Mouse (Mus musculus) thymus, postnatal 36 days (tissue): ENCODE data around the gene Nr3c2.

Experiments
- DNase-seq, 2 experiments: peaks; one replicate each; pipeline ENCODE4 v3.0.0; 2022; ENCODE audit warnings: mixed read lengths in 2 of 2

Gene Nr3c2

DNA sequence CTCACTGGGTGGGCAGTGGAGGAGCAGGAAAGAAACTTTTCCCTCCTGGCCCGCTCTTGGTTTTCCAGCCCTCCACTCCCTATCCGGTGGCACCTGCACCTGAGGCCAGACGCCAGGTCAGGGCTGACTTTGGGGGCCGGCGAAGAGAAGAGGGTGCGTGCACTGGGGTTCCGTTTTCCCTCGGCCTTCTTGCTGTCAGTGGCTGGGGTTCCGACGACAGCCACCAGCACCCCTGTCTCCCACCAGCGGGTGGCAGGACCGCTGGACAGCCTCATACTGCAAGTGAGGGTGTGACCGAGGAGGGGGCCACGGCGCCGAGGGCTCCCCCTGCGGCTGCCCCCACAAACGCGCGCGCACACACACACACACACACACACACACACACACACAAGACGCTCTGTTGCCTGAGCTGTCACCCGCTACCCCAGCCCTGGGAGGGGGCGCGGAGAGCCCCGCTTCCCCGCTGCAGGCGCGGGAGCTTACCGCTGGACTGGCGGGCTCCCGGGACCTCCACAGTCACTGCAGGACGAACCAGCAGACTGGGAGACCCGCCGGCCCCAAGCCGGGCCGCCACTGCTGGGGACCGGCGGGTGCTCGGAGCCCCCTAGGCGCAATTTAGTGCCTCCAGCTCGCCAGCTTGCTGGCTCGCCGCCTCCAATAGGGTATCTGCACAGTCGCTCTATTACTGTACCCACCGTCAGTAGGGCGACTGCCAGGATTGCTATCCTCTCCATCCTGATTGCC, at the start of gene Nr3c2:
Nr3c2 (plus strand) TSS at position 32 of the 744 bp plus-strand sequence.
- DNase-seq: peak; percentile 2 to 6

DNA sequence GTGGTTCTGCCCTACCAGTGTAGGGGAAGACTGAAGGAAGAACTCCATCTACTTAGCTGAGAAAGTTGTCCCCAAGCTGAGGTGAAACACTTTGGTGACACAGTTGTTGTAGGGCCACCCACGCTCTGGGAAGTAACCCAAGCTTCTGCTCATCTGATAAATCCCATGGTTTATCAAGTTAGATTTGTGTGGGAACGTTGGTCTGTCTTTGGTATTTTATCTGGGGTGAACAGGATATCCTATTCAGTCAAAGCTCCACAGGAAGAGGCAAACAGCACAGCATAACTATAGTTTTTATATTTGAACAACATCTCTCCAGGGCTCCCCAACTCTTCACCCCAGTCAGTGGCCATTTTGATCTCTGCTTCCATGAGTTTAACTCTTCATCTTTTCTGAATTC, 40.7 kb upstream of the Nr3c2 start:
- DNase-seq: no peak

DNA sequence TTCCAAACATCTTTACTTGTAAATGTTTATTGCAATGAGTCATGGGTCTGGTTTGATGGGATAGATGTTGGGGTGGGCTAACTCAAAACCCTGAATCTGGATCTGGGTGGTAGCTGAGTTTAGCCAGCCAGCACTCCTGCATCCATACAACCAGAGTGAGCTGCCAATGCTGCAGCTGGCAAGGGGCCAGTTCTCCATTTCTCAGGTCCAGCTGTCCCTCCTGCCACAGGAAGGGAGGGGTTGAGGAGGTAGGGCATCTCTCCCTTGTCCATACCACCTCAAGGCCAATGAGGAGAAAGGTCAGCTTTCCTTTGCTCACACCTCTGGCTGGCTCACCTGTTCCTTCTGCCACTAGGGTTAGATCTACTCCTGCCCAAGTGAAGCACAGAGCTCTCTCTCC, 39.5 kb upstream of the Nr3c2 start:
- no peak for DNase-seq

DNA sequence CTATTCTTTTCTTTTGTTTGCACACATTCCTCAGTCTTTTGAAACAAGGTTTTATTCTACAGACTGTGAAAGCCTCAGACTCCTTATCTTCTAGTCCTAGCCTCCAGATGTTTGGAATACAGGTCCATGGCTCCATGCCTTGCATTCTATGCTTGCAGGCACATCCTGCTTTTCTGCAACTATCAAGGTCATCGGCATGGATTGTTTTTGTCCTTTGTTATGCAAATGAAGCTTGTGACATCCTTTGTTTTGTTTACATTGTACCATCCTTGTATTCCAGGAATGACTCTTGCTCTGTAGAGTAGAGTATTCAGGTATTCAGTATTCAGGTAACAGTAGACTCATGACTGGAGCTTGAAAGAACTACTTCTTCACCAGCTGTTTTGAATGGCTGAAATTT, 36.2 kb upstream of the Nr3c2 start:
- no peak for DNase-seq

DNA sequence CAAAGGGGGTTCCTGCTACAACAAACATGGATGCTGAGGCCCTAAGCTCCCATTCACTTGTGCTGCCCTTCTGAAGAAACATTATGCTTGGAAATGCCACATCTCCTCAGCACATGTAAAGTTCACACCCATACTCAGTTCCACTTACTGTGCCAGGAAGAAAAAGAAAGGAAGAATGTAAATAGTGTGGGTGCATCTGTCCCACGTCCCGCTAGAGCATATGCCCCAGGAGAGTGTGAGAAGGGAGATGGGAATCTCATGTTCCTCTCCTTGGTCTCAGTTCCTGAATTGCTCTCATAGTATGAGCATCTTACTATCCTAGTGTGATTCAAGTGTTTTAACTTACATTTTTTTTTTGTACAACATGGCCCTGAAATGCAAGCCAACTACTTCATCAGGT, 22.4 kb upstream of the Nr3c2 start:
- DNase-seq: no peak

DNA sequence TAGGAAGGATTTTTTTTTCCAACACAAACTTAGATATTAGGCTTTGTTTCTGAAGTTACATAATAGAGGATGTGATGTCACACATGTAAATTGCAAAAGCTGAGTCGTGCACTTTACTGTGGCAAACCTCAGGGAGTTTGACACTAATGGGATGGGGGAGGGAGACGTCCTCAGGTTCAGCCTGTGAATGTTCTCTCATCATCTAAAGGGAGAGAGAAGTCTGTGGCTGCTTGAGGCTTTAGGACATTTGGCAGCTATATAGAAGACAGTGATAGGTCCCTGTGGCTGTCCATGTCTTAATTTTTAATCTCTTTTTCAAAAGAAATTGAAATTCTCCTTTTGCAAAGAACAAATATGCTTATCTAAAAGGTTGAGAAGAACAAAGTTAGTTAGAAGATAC, 2.2 kb upstream of the Nr3c2 start:
- DNase-seq: no peak

DNA sequence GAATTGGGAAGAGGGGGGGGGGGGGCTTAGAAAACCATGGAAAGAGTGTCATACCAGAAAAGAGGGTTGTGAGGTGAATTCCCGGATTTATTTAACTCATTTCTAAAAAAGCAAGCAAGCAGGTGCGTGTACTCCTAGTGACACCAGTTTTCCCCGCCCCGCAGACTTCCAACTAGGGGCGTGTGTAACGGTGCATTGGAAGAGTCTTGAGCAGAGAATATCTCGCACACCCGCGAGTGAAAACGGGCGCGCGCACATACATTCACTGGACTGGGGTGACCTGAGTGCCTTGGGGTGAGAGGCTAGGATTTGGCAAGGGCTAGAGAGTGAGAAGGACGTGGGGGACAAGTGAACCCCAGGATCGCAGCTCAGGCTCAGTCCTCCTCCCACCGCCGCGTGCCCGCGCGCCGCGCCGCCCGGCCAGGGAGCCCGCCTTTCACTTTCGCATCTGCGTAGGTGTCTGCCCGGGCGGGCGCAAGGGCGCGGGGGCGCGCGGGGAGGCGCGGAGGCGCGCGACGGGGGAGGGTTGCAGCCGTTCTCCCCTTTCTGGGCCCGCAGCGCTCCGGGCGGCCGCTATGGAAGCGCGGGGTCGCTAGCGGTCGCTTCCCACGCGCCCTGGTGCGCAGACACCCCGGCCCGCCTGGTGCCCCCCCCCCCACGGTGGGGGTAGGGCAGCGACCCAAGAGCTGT, 376 bp upstream of the Nr3c2 start:
- DNase-seq: peak; percentile 10 to 21

DNA sequence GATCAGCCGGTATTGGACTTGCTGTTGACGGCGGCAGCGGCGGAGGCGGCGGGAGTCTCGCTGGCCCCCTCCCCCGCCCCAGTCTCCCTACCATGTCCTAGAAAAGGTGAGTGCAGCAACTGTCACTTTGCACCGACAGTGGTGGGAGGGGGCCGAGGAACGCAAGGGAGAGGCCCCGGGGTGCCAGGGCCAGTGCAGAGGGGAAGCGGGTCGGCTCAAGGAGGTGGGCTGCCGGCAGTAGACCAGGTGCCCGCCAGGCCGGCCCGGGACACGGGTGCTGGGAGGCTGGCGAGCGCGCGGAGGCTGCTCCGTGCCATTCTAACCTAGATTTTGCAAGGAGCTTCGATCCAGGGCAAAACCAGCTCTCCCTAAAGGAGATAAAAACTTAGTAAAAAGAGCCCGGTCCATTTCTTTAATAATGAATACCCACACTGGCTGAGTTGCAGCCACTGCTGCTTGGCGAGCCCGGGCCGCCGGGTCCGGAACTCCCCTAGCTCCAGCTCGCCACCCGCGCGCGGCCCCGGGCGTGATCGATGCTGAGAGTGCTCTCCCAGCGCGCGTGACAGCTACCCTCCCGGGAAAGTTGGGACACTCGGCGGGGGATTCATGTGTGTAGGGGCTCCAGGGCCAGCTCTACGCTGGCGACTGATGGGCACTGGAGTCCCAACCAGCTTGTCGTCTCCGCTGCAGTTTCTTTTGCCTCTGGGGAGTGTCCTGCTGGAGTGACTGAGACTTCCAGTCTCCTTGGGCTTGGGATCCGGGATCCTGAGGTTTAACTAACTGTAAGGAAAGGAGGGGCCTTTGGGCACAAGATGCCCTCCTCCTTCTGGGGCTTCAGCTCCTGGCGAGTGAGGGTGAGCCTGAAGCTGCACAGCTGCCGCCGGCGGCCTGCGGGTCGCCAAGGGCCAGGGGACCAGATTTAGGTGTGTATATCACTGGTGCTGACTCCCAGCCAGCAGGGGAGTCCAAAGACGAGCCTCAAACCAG, 1.2 kb downstream of the Nr3c2 start:
- DNase-seq: peak; percentile 1 to 5

DNA sequence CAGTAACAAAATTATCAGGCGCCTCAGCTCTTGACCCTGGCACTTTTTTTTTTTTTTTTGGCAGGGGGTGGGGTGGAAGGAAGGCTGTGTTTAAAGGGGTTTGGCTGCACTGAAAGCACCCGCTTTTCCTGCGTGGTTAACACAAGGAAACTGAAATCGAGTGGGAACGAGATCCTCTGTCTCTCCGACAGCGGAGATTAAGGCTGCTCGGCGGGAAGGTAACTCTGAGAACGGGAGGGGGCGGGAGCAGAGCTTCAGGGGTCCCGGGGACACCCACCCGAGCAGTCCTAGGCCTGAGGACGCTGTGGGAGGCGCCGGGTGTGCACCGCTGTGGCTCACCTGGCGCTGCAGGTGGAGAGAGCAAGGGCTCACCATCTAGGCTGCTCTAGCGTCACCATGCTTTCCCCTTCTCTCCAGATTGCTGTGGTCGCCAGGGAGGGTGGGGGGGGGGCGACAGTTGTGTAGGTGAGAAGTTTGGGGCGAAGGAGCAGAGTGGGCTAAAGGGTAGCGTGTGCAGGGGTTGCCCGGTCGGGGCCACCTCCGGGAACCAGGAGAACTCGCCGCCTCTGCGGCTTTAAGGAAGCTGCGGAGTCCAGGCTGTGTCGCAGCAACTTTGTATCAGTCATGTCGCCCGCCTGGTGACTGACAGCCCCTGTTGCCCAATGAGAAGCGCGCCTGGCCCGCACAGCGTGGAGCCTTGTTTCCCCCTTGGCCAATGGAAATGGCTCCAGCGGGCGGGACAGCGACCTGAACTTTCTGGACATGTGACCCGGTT, 2.4 kb downstream of the Nr3c2 start:
- peak; percentile 38 to 56 for DNase-seq

DNA sequence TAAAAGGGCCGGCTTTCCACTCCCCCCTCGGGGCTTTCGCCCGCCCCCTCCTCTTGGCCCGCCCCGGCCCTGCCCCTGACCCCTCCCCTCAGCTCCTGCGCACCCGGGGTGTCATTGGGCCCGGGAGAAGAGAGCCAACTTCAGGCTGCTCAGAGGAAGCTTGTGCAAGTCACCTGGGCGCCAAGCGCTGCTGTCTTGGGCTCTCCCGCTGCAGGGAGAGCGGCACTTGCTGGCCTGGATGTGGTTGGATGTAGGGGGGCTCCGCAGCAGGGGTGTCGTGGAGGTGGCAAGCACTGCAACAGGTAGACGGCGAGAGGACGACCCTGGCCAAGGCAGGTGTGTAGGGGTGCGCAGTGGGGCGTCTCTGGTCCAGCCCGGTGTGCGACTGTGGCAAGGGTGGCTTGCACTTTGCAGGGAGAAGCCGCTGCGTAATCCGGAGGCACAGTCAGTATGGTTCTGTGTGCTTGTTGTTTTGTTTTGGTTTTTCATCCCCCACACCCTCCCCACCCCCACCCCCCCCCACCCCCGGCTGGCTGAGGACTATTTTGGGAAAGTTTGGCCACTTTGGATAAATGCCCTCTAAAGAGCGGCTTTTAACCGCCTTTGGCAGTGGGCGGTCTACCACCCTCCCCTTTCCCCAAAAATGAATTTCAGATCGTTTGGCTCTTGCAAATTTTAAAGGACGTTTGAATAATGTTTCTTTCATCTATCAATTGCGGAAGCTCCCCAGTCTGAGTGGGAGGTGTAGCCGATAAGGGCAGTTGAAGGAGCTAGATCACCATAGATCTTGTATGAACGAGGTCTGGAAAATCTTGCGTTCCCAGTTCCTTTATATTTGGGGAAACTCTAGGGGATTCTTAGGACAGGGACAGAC, 3.2 kb downstream of the Nr3c2 start:
- DNase-seq: no peak

DNA sequence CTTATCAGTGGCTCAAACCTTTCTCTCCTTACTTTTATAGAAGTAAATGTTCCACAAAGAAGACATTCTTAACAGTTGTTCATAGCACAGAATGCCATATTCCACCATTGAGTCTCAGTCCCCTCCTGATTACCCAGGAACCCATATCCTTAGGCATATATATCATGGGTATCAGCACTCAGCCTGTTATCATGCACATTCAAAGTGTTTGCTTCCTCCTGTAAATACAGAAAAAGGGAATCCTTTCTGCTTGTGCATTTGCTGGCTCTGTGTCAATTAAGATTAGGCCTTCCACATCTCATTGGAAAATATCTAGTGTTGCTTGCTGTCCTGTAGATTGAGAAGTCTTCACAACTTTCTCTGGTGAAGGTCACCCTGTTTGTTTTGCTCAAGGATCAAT, 12.0 kb downstream of the Nr3c2 start:
- DNase-seq: no peak

DNA sequence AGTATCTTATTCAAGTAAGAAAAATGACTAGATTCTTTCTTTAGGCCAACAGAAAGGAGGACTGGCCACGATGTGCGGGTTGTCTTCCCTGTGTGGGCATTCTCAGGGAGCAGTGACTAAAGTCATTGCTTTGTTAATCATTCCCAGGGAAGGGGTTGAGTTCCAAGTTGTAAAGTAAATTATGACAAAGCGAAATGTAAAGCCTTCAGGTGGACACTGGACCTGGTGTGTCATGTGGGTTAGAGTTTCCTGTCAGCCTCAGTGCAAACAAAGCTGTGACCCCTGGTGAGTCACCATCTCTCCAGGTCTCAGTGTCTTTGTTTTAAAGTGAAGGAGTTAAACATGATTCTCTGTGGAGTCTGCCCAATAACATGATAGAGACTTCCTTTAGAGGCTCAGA, 13.4 kb downstream of the Nr3c2 start:
- DNase-seq: no peak

DNA sequence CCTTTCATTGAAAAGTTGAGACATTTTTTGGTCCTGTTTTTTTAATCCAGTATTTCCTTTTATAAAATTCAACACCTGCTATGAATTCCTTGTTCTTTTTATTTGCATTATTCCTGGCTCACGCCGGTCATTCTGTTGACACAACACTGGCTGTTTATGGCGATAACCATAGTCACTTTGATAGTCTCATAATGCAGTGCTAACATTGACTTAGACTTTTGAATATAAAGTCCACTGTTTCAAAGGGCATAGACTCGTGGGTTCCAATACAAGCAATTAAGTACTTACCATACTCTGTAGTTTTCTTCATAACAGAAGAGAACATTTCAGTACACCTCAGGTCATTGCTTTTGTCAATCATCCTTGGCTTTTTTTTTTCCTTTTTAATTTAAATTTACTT, 14.0 kb downstream of the Nr3c2 start:
- no peak for DNase-seq

DNA sequence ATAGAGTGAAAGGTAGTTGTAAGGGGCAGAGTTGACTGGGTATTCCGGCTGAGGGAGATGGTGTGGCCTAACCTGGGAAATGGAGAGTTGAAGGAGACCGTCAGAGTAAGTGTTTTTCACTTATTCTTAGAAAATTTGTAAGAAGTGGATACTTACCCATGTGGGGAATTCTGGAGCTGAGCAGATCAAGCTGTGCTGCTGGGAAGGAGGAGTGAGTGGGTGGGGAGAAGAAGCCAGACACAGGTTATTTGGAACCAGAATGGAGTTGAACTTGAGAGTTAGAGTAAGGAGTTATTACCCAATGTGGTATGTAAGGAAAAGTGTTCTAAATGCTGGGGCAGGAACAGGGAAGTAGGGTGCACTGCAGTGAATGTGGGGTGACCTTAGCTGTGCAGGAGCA, 16.0 kb downstream of the Nr3c2 start:
- no peak for DNase-seq

DNA sequence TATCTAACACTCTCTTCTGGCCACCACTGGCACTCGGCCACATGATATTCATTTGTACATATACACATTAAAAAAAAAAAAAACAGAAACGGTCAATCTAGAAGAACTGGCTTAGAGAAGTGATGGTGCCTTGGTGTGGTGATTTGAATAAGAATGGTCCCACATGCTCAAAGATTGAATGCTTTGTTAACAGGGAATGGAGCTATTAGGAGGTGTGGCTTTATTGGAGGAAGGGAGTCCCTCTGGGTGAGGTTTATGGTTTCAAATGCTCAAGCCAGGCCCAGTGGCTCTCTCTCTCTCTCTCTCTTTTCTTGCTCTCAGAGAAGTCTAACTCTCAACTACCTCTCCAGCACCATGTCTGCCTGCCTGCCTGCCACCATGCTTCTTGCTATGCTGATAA, 20.3 kb downstream of the Nr3c2 start:
- no peak for DNase-seq

DNA sequence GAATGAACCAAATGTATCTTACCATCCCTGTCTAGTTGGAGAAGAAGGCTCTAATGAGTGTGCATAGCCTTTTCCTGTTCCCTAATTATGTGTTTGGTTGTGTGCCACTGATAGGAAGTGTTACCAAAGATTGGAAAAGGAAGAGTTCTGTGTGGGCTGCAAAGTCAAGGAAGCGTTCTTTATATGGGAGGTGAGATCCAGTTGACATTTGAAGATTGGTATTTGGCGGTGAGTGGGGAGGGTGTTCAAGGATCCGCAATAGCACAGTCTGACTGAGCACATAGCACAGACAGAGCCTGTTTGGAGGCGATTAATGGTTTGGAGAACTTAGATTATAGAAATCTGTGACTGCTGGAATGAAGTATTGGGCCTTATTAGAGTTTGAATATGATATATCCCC, 24.9 kb downstream of the Nr3c2 start:
- no peak for DNase-seq

DNA sequence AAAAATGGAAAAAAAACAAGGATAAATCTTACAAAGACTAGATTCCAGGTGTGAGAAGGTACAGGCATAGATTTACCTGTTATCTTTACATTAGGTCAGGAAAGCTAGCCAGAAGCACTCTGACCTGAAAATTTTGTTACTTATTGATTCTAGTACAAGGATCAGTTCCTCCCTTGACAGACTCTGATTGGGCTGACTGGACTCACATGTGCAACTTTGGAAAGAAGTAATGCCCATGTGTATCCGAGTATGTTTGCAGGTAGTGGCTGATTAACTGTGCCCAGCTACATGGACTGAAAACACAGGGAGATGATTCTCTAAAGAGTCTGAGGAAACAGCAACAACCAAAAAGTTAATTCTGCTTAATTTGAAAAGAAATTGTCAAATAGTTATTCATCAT, 29.1 kb downstream of the Nr3c2 start:
- no peak for DNase-seq

DNA sequence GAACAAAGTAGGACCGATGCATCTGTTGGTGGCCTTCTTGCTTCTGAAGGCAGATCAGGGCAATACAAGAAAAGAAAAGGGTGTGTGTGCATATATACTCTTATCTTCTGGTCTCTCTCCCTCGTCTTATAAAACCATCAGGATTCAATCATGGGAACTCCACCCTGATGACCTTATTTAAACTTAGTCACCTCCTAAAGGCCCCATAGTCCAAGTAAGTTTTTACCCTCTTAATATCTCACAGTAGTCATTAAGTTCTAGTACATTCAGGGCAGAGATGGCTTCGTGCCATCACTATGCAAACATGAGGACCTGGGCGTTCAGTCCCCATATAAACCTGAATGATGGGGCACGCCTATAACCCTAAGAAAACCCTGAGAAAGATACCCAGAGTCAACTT, 29.6 kb downstream of the Nr3c2 start:
- no peak for DNase-seq

DNA sequence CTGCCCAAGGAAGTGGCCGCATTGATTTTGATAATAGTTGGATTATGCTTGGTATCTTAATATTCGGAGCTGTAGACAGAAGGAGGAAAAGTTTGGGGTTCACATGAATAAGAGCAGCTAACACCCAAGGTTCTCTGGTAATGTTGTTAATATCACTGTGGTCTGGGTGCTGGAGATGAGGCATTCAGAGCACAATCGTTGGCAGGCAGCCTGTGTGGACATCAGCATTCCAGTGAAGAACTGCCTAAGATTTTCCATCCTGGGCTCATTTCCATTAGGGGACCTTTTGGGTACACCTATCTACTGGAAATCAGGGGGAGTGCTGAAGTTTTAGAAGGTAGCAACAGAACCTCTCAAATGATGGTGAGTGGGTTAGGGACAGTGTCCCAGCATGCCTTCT, 65.8 kb downstream of the Nr3c2 start:
- no peak for DNase-seq

DNA sequence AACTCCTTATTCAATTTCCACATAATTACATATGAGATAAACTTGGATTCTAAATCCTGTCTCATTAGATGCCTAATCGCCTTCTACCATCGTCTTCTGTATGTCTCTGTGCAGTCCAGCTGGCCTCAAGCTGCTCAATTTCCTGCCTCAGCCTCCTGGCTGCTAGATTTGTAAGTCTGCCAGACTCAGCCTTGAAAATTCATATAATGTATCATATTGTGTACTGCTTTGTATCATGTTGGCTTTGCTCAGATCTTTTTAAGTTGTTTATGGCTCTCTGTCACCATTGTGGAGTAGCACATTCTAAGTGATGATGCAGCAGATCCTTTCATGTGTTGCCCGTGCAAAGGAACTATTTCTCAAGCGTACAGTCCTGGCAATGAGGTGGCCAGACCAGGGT, 71.9 kb downstream of the Nr3c2 start:
- no peak for DNase-seq

DNA sequence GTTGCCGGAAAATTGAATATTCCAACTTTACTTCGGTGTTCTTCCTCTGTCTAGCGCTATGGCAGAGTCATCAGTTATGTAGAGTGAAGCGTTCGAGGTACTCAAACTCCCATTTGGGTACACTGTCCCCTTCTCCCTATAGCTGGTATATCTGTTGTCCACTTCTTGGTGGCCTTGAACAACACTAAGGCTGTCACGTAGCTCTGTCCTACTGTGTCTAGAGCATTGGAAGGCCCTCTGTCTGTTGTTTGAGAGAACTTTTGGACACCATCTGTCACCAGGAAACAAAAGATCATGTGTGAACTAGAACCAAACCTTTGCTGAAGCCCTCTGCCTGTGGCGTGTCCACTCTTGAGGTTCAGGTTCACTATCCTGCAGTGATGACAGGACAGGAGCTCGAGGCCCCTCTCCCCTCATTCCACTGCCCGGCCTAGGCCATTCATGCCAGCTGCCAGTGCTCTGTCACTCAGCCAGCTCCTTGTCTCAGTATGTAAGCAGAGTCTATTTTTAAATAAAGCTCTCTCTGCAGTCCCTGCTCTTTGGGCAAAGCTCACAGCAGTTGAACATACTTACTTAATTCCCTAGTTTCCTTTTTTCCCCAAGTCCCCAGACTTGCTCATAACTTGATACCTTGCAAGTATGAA, 72.6 kb downstream of the Nr3c2 start:
- DNase-seq: no peak
